Mouse (Mus musculus) forelimb bud, embryonic 11.5 days (tissue): ENCODE results near the gene Map2k3.

Source experiments
- DNase-seq: peaks from one replicate; pipeline ENCODE4 v3.0.0-alpha.2; 2012; ENCODE audit warnings: low read depth, low spot score

Gene Map2k3

DNA sequence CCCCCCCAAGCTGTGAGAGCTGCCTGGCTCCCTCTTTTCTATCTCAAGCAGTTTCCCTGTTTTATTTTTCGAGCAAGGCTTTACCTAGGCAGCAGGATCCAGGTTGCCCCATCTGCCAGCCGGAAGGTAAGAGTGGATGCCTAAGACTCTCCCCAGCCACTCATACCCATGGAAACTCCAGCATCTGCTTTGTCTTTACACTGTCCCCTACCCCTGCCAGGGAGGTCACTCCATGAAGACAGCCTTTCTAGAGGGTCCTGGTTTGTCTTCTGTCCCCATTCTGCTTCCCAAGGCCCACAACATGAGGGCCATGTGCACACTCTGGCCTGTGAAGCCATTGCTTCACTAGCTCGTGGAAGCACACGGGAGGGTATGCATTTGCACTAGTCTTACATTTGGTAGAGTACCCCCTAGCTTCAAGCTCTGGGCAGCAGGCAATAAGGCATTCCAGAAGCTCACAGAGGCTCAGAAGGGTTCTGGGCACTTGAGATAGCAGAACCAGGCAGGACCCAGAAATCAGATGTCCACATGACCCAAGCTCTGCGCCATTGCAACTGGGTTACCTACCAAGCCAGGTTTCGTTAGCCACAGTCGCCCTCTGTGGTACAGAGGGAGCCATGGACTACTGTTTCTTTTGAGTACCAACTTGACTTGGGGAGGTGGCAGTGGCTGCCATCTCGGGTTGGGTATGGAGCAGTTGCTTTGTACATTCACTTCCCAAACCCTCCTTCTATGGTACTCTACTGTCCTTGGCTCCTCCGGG is 24.0 kb downstream of the Map2k3 start:
- no peak for DNase-seq

DNA sequence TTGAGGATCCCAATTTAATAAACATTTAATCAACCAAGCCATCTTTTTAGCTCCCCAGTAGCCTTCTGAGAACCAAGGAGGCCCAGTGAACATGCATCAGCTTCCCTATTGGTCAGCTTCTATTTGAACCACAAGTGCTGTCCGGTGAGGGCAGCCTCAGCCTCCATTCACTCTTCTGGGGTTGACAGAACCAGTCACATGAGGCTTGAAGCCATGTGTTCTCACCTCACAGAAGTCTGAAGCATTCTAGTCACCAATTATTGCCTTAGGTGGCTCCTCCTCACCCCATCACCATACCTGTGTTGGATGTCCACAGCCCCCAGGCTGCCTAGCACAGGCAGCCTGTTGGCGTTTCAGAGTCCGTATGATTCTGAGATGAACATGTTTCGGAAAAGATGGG is 27.1 kb downstream of the Map2k3 start:
- DNase-seq: no peak

DNA sequence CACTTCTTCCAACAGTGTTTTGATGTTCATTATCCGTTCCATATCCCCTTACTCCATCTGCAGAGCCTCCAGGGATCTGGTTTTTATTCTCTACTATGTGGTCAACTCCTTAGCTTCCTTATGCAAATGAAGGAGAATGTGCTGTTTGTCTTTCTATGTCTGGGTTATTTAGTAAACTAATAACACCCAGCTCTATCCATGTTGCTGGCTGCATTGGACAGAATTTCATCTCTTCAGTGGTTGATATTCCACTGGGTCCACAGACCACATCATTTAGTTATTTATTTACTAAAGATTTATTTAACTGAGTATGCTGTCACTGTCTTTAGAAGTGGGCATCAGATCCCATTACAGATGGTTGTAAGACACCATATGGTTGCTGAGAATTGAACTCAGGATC is 29.3 kb downstream of the Map2k3 start:
- no peak for DNase-seq

- no peak for DNase-seq
These were observed 30.9 kb downstream of the Map2k3 start for GRCm38 (mm10) chr11:60962709-60963108.

DNA sequence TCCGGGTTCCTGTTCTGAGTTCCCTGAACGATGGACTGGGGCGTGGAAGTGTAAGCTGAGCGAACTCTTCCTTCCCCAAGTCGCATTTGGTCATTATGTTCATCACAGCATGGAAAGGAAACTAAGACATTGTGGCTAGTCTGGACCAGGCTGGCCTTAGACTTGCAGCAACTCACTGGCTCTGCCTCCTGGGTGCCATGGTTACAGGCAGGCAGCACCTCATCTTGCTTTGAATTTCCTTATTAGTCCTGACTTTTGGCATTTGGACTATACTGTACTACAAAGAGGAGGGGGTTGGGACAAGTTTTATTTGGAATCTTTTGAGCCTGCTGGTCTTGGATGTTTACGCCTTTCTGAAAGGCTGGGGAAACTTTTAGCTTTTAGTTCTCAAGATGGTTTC is 35.1 kb downstream of the Map2k3 start:
- peak; percentile 9 for DNase-seq

GRCm38 (mm10) chr11:60975097-60975496 is 43.3 kb downstream of the Map2k3 start:
- DNase-seq: no peak

GRCm38 (mm10) chr11:60976234-60976633 is 44.4 kb downstream of the Map2k3 start:
- DNase-seq: no peak

DNA sequence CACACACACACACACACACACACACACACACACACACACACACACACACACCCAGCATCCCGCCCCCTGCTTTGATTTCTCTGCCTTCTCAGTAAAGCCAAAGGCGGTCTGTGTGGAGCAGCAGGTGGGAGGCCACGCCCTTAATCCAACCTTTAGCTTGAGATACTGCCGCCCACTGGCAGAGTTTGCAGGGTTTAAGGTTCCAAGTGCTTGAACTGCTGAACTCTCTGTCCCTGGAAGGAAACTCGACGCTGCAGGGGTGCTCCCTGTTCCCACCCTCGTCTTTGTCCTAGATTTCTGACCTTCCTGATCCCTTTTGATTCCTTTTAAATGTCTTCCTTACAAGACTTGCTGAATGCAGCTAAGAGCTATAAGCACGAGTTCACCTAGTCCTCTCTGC is 44.9 kb downstream of the Map2k3 start:
- DNase-seq: peak; percentile 20

GRCm38 (mm10) chr11:60977153-60977552 is 45.3 kb downstream of the Map2k3 start:
- DNase-seq: no peak

DNA sequence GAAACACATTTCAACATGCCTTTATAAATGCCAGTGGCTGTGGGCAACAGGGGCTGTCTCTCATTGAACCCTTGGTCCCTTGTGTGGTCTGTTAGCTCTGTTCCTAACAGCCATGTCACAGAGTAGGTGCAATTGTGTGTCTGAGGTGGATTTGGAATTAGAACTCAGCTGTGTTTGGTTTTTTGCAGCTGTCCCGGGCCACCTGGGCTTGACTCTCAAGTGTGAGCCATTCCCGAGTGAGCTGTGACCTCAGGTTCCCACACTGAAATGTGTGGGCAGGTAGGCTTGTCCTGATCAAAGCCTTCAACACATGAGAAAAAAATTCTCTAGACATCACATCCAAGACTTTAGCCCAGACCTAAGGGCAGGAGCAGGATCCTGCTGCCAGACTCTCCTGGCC is 46.8 kb downstream of the Map2k3 start:
- no peak for DNase-seq

DNA sequence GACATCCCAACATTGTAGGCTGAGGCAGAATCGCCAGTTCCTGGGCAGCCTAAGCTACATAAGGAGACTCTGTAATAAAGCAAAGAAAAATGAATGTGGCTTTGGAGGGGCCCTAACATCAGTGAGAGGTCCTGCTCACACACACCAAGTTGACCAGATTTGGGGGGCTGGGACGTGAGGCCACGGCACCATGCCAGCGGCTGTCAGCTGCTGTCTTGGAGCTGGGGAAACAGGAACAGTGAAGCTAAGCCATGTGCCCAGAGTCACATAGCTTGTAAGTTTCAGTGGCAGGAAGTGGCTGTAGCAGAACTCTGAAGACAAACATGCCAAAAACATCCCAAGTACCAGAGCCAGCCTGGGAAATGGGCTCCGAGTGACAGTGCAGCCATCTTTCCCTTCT is 48.0 kb downstream of the Map2k3 start:
- DNase-seq: no peak

- DNase-seq: no peak
These were observed 50.1 kb downstream of the Map2k3 start for GRCm38 (mm10) chr11:60981693-60982486.

DNA sequence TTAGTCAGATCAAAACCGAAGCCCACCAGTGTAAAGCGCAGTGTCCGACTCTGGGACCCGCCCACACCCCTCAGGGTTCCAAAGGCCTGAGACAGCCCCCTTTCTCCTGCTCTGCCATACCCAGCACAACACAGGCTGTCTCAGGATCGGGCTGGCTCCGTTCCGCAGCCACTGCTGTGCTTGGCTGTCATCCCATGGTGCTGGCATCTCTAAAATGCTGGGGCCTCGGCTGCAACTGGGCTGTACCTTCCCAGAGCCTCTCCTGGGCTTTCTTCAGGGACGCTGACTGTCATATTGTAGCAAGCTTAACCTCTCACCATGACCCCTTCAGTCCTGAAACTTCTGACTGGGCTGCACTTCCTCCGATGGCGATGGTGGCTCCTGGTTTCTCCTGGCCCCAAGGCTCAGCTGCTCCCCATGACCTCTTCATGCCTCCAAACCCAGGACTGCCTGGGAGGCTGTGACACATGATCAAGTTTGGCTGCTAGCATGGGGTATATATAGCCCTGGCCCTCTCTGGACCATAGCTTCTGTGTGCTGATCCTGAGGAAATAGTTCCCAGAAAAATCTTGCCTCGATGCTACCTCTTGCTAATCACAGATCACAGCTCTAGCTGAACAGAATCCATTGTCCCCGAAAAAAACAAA is 53.2 kb downstream of the Map2k3 start:
- DNase-seq: no peak

DNA sequence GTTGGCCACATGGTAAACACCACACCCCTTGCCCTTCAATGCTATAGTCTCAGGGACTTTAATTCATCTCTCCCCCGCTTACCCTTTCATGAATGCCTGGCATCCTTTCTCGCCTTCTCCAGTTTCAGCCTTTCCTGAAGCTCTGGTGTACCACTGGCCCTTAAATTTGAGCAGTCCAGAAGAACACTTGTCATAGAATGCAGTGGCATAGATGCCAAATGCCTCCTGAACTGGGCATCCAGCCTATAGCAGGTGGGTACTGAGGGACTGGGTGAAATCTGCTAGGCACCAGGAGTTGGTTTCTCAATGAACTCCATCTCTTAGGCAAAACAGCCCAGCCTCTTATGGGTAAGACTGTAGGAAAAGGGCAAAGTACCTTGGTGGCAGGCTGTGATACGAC is 58.6 kb downstream of the Map2k3 start:
- DNase-seq: no peak
